Mouse (Mus musculus): ENCODE data around the gene Bmpr2. TPM values are rescaled to one million over a fixed set of nuclear protein-coding genes. Genes with fewer than 3 reads are reported as not detected.
A peak's percentile ranks its signal among the peaks of the same experiment; 100 is the strongest.

The Bmpr2 gene
- polyA plus RNA-seq, 1 experiment = 3.7 TPM

DNA sequence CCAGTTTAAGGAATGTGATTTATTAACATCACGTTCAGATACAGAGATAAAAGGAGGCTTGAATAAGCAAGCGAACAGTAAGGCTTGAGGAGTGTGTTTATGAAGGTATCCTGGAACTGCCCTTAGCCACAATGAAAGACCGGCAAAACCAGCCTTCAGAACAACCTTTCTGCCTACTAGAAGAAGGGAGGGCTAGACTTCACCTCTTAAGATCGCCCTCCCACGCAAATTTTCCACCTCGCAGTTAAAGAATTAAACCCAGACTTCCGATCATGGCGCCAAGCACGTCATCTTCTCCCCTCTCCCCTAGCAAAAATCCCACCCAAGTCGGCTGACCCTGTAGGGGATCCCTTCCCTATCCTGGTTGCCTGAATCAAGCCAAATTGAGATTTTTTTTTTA lies 992 bp upstream of the Bmpr2 start:
- H3K27me3 ChIP-seq (ENCODE audit: control insufficient read depth, insufficient read depth, insufficient read length) = no peaks in the 10 kb centered on the region
- peaks cover 32% of the 10 kb centered on the region for H3K79me3 ChIP-seq (ENCODE audit: low read depth)
- no peak for TF ChIP-seq MYOG (IDR thresholded peaks at IDR 0.05; ENCODE audit: control insufficient read depth, extremely low read depth, insufficient read length)
- TF ChIP-seq CEBPB (IDR thresholded peaks at IDR 0.05; ENCODE audit: low read depth) = no peak
- TF ChIP-seq MYOD1 (IDR thresholded peaks at IDR 0.05; ENCODE audit: control insufficient read depth, insufficient read length, low read depth) = no peak
- TF ChIP-seq FOSL1 (IDR thresholded peaks at IDR 0.05; ENCODE audit: insufficient read depth, low read length, poor library complexity, severe bottlenecking) = no peak
- no peak for TF ChIP-seq CTCF (IDR thresholded peaks at IDR 0.05; ENCODE audit: control insufficient read depth, insufficient read depth, insufficient read length)
- TF ChIP-seq MAX (IDR thresholded peaks at IDR 0.05) = no peak
- TF ChIP-seq USF1 (IDR thresholded peaks at IDR 0.05; ENCODE audit: low read depth) = no peak
- H3K79me2 ChIP-seq (ENCODE audit: control insufficient read depth, insufficient read depth) = peaks cover 38% of the 10 kb centered on the region
- no peaks in the 10 kb centered on the region for H3K36me3 ChIP-seq (ENCODE audit: control insufficient read depth, insufficient read depth)
- peak overlapping the region; percentile 71 for H3K4me3 ChIP-seq (ENCODE audit: insufficient read depth, poor library complexity, severe bottlenecking)
- peak overlapping the region; percentile 72 for H3ac ChIP-seq (ENCODE audit: control insufficient read depth, insufficient read length, low read depth)

DNA sequence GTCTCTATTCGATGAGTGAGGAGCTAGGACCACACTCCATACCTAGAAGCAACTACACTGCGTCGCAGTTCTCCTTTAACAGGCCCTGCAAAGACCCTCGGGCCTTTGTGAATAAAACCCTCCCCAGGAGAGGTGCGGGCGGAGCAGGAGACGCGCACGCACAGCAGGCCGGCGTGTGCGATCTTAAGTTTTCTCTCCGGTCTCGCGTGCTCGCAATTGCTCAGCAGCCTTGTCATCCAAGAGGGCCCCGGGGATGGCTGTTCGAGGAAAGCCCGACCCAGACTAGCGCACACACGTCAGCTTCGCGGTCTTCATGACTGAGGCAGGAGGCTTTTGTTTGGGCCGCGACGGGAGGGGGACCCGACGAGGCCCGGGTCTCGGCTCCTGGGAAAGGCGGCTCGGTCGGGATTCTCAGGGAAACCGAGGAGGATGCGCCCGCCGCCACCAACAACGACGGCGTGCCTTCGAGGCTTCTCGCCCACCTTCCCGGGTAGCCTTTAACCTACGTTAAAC lies 493 bp upstream of the Bmpr2 start:
- H3K4me3 ChIP-seq (ENCODE audit: insufficient read depth, poor library complexity, severe bottlenecking) = peak overlapping the region; percentile 71
- peak overlapping the region; percentile 72 for H3ac ChIP-seq (ENCODE audit: control insufficient read depth, insufficient read length, low read depth)
- H3K36me3 ChIP-seq (ENCODE audit: control insufficient read depth, insufficient read depth) = no peaks in the 10 kb centered on the region
- no peak for TF ChIP-seq CEBPB (IDR thresholded peaks at IDR 0.05; ENCODE audit: low read depth)
- TF ChIP-seq MYOG (IDR thresholded peaks at IDR 0.05; ENCODE audit: control insufficient read depth, extremely low read depth, insufficient read length) = no peak
- no peak for TF ChIP-seq CTCF (IDR thresholded peaks at IDR 0.05; ENCODE audit: control insufficient read depth, insufficient read depth, insufficient read length)
- TF ChIP-seq FOSL1 (IDR thresholded peaks at IDR 0.05; ENCODE audit: insufficient read depth, low read length, poor library complexity, severe bottlenecking) = no peak
- no peak for TF ChIP-seq MYOD1 (IDR thresholded peaks at IDR 0.05; ENCODE audit: control insufficient read depth, insufficient read length, low read depth)
- no peak for TF ChIP-seq MAX (IDR thresholded peaks at IDR 0.05)
- TF ChIP-seq USF1 (IDR thresholded peaks at IDR 0.05; ENCODE audit: low read depth) = no peak
- no peaks in the 10 kb centered on the region for H3K27me3 ChIP-seq (ENCODE audit: control insufficient read depth, insufficient read depth, insufficient read length)
- H3K79me3 ChIP-seq (ENCODE audit: low read depth) = peaks cover 37% of the 10 kb centered on the region
- peaks cover 43% of the 10 kb centered on the region for H3K79me2 ChIP-seq (ENCODE audit: control insufficient read depth, insufficient read depth)

DNA sequence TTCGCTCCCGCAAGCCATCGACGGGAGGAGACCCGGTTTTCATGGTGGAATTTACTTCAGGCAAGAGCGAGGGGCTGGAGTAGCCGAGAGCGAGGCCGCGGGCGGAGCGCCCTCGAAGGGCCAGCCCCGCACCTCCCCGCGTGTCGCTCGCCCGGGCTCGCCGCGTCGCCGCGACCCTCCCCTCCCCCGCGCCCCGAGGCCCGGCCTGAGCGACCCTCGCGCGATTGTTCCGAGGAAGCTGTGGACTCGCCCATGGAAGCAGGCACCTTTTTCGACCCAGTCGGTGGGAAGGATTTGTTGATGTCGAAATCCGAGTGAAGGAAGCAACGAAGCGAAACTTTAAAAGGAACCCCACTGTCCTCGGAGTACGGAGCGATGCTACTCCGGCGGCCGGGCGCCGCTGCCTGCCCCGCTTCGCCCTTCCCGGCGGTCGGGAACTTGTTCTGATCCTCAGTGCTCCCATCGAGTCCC lies 616 bp downstream of the Bmpr2 start:
- peaks cover 54% of the 10 kb centered on the region for H3K79me2 ChIP-seq (ENCODE audit: control insufficient read depth, insufficient read depth)
- peak overlapping the region; percentile 71 for H3K4me3 ChIP-seq (ENCODE audit: insufficient read depth, poor library complexity, severe bottlenecking)
- H3K27me3 ChIP-seq (ENCODE audit: control insufficient read depth, insufficient read depth, insufficient read length) = no peaks in the 10 kb centered on the region
- TF ChIP-seq MAX (IDR thresholded peaks at IDR 0.05) = no peak
- TF ChIP-seq CTCF (IDR thresholded peaks at IDR 0.05; ENCODE audit: control insufficient read depth, insufficient read depth, insufficient read length) = no peak
- no peak for TF ChIP-seq FOSL1 (IDR thresholded peaks at IDR 0.05; ENCODE audit: insufficient read depth, low read length, poor library complexity, severe bottlenecking)
- no peak for TF ChIP-seq CEBPB (IDR thresholded peaks at IDR 0.05; ENCODE audit: low read depth)
- H3K36me3 ChIP-seq (ENCODE audit: control insufficient read depth, insufficient read depth) = no peaks in the 10 kb centered on the region
- H3K79me3 ChIP-seq (ENCODE audit: low read depth) = peaks cover 45% of the 10 kb centered on the region
- H3ac ChIP-seq (ENCODE audit: control insufficient read depth, insufficient read length, low read depth) = peak overlapping the region; percentile 98

DNA sequence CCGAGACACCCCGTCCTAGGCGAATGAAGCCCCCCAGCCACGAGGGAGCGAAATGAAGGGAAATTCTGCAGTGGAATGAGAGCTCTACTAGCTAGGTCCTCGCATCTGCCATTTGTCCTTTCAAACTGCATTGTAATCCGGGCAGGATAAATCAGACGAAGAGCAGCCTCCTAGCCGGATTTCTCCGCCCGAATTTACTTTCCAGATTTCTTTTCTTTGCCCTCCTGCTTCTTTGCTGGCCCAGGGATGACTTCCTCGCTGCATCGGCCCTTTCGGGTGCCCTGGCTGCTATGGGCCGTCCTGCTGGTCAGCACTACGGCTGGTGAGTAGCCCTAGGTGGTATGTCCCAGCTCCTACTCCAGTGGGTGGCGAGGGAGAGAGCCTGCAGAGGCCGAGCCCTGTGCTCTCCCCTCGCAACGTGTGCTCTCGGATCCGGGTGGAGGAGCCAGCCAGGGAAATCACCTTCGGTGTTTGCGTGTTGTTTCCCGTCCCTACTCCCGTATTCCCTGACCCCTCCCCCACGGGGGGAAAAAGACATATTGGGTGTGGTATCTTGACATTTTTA lies 1.3 kb downstream of the Bmpr2 start:
- peak overlapping the region; percentile 71 for H3K4me3 ChIP-seq (ENCODE audit: insufficient read depth, poor library complexity, severe bottlenecking)
- H3K79me3 ChIP-seq (ENCODE audit: low read depth) = peaks cover 50% of the 10 kb centered on the region
- peak overlapping the region; percentile 77 for H3ac ChIP-seq (ENCODE audit: control insufficient read depth, insufficient read length, low read depth)
- no peaks in the 10 kb centered on the region for H3K27me3 ChIP-seq (ENCODE audit: control insufficient read depth, insufficient read depth, insufficient read length)
- TF ChIP-seq CEBPB (IDR thresholded peaks at IDR 0.05; ENCODE audit: low read depth) (no peak), CTCF (IDR thresholded peaks at IDR 0.05; ENCODE audit: control insufficient read depth, insufficient read depth, insufficient read length) (no peak), MAX (IDR thresholded peaks at IDR 0.05) (no peak), FOSL1 (IDR thresholded peaks at IDR 0.05; ENCODE audit: insufficient read depth, low read length, poor library complexity, severe bottlenecking) (no peak), MYOG (IDR thresholded peaks at IDR 0.05; ENCODE audit: control insufficient read depth, extremely low read depth, insufficient read length) (no peak), USF1 (IDR thresholded peaks at IDR 0.05; ENCODE audit: low read depth) (no peak), MYOD1 (IDR thresholded peaks at IDR 0.05; ENCODE audit: control insufficient read depth, insufficient read length, low read depth) (no peak)
- no peaks in the 10 kb centered on the region for H3K36me3 ChIP-seq (ENCODE audit: control insufficient read depth, insufficient read depth)
- H3K79me2 ChIP-seq (ENCODE audit: control insufficient read depth, insufficient read depth) = peaks cover 60% of the 10 kb centered on the region

DNA sequence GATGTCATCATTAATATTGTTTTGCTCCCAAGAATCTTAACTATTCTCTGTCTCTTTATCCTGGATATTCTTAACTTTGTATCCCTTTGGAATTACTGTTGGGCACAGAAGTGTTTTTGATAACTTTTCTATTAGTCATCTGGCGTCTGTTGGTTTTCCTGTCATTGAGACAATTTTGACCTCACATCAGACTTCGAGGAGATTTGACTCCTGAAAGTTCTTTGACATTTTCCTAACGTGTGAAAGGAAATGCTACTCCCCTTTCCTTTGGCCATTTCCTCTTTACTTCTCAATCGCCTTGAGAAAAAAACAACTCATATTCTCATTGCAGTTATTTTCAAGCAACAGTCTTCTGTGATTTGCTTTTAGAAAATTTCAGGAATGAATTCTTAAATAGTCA lies 2.1 kb downstream of the Bmpr2 start:
- Histone ChIP-seq H3ac (ENCODE audit: control insufficient read depth, insufficient read length, low read depth) (no peak overlapping the region), H3K79me2 (ENCODE audit: control insufficient read depth, insufficient read depth) (peaks cover 68% of the 10 kb centered on the region), H3K79me3 (ENCODE audit: low read depth) (peaks cover 58% of the 10 kb centered on the region), H3K27me3 (ENCODE audit: control insufficient read depth, insufficient read depth, insufficient read length) (no peaks in the 10 kb centered on the region), H3K4me3 (ENCODE audit: insufficient read depth, poor library complexity, severe bottlenecking) (peak overlapping the region; percentile 71), H3K36me3 (ENCODE audit: control insufficient read depth, insufficient read depth) (no peaks in the 10 kb centered on the region)
- TF ChIP-seq MYOD1 (IDR thresholded peaks at IDR 0.05; ENCODE audit: control insufficient read depth, insufficient read length, low read depth) = no peak
- TF ChIP-seq MYOG (IDR thresholded peaks at IDR 0.05; ENCODE audit: control insufficient read depth, extremely low read depth, insufficient read length) = no peak
- TF ChIP-seq CTCF (IDR thresholded peaks at IDR 0.05; ENCODE audit: control insufficient read depth, insufficient read depth, insufficient read length) = no peak

DNA sequence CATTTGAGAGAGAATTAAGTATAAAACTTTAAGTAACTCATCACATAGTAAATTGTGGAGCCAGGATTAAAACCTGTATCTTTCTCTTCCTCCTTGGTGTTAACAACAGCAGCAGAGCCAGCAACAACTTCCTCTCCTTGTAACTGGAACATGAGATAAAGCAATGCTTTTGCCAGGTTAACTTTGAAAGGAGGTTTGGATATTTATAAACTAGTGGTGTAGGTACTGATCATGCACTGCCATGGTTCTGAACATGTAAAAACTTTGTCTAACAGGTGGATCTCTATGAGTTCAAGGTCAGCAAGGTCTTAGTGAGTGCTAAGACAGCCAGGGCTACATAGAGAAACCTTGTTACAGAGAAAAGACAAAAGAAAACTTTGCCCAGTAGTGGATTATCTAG lies 3.4 kb downstream of the Bmpr2 start:
- H3K4me3 ChIP-seq (ENCODE audit: insufficient read depth, poor library complexity, severe bottlenecking) = no peak overlapping the region
- H3K79me2 ChIP-seq (ENCODE audit: control insufficient read depth, insufficient read depth) = peaks cover 82% of the 10 kb centered on the region
- no peaks in the 10 kb centered on the region for H3K36me3 ChIP-seq (ENCODE audit: control insufficient read depth, insufficient read depth)
- no peak for TF ChIP-seq CEBPB (IDR thresholded peaks at IDR 0.05; ENCODE audit: low read depth)
- H3ac ChIP-seq (ENCODE audit: control insufficient read depth, insufficient read length, low read depth) = no peak overlapping the region
- H3K27me3 ChIP-seq (ENCODE audit: control insufficient read depth, insufficient read depth, insufficient read length) = no peaks in the 10 kb centered on the region
- peaks cover 68% of the 10 kb centered on the region for H3K79me3 ChIP-seq (ENCODE audit: low read depth)
